Mouse (Mus musculus): ENCODE data around the gene Ogfr. TPM values are rescaled to one million over a fixed set of nuclear protein-coding genes. Genes with fewer than 3 reads are reported as not detected.

The Ogfr gene
- polyA plus RNA-seq (2017; shearing (Covaris generic)) = 10 to 100 TPM; 88.7 to 91.5 TPM

GRCm38 (mm10) chr2:180589123-180589831 lies at the start of gene Ogfr:
Gene Ogfr (plus strand): TSS chr2:180589245.

GRCm38 (mm10) chr2:180581002-180581401 lies 8.0 kb upstream of the Ogfr start, which contains the start of gene Mrgbp:
Gene Mrgbp (plus strand): TSS chr2:180581304.

GRCm38 (mm10) chr2:180597490-180597889 lies 8.4 kb downstream of the Ogfr start, which contains the start of gene Col9a3:
Gene Col9a3 (plus strand): TSS chr2:180597790.

GRCm38 (mm10) chr2:180642555-180643260 lies 53.7 kb downstream of the Ogfr start, which contains the start of gene Tcfl5:
Gene Tcfl5 (minus strand): TSS chr2:180642708.

Other genes starting within 250 kb of the Ogfr start
- 1 to 10 TPM in 1 of 2 experiments, under 1 TPM in 1; 0.72 to 1.3 TPM for gene Slco4a1, start 133.0 kb upstream of the Ogfr start, polyA plus RNA-seq (2017; shearing (Covaris generic))
- gene Ntsr1, start 89.3 kb upstream of the Ogfr start, polyA plus RNA-seq (2017; shearing (Covaris generic)) = not detected
- gene Mrgbp, start 7.9 kb upstream of the Ogfr start, polyA plus RNA-seq (2017; shearing (Covaris generic)) = 10 to 100 TPM; 40.5 to 67.2 TPM
- gene Col9a3, start 8.5 kb downstream of the Ogfr start, polyA plus RNA-seq (2017; shearing (Covaris generic)) = 1 to 10 TPM; 1.4 to 1.9 TPM
- under 1 TPM in 1 of 2 experiments, not detected in 1; 0.36 TPM for gene Tcfl5, start 53.5 kb downstream of the Ogfr start, polyA plus RNA-seq (2017; shearing (Covaris generic))
- gene Dido1, start 120.8 kb downstream of the Ogfr start, polyA plus RNA-seq (2017; shearing (Covaris generic)) = 10 to 100 TPM; 44.4 to 46.2 TPM
- gene Gid8, start 120.9 kb downstream of the Ogfr start, polyA plus RNA-seq (2017; shearing (Covaris generic)) = 10 to 100 TPM; 35.7 to 39.1 TPM
- 10 to 100 TPM; 55.1 to 70.2 TPM for gene Slc17a9, start 136.0 kb downstream of the Ogfr start, polyA plus RNA-seq (2017; shearing (Covaris generic))
- under 1 TPM in 1 of 2 experiments, not detected in 1; 0.65 TPM for gene Bhlhe23, start 187.7 kb downstream of the Ogfr start, polyA plus RNA-seq (2017; shearing (Covaris generic))